Comparison of ENCODE assay signal across 9 mouse cellular contexts in genomic region chr13:113821891-113822290, GRCm38 (mm10). TPM values are rescaled to one million over a fixed set of nuclear protein-coding genes. Genes with fewer than 3 reads are reported as not detected.
A peak's percentile ranks its signal among the peaks of the same experiment; 100 is the strongest.
DNase-seq lines count a peak whose midpoint lies in the region.
"Had no signal": no experiment of that assay in that cellular context is flagged by ENCODE, and none has a peak within 500 bp of the region (broad histone marks: within the 10 kb centered on the region; RNA-seq: fewer than 3 reads in every experiment).

No protein-coding gene starts in this region.

- intact Hi-C loops in heart, postnatal 14 days (cut with DNase I) = no loop called here
- intact Hi-C loops in heart, postnatal 25 days (cut with DNase I) = no loop called here

- peak; percentile 77 for DNase-seq in heart, adult 11 months
- DNase-seq in heart, postnatal 14 days = no peak
- DNase-seq in frontal cortex, postnatal 25 days (ENCODE audit: low spot score in 2 of 2) = peak; percentile 27 to 29
- peak; percentile 50 to 76 for DNase-seq in left cerebral cortex, adult 18-20 months (ENCODE audit: low spot score in 2 of 2)
- DNase-seq in right cerebral cortex, postnatal 25 days = peak; percentile 61
- no peak for DNase-seq in ovary, adult 18-20 months (ENCODE audit: low spot score)
- DNase-seq in heart, postnatal 25 days (ENCODE audit: low spot score) = no peak
- DNase-seq in kidney, postnatal 14 days = no peak
- DNase-seq: lung, adult 18-20 months had no signal

RNA-seq across cellular contexts. Expression of gene Arl15, which starts 27.6 kb away (rescaled TPM):
- total RNA-seq in heart, postnatal 14 days (2021) = 10 to 100 TPM; 11.9 to 14.7 TPM
- total RNA-seq in left cerebral cortex, adult 18-20 months (2021) = 10 to 100 TPM; 35.5 to 37.7 TPM
- 1 to 10 TPM; 8.5 to 9.4 TPM for total RNA-seq in heart, postnatal 25 days (2021)

Comparison
In these comparisons a context has a peak if more than half of its experiments do, and no peak if none do; other contexts are left out.
1. DNase-seq: peak in heart, adult 11 months (single experiment), frontal cortex, postnatal 25 days (2 of 2), left cerebral cortex, adult 18-20 months (2 of 2) and right cerebral cortex, postnatal 25 days (single experiment); none in heart, postnatal 14 days (0 of 2), ovary, adult 18-20 months (single experiment), heart, postnatal 25 days (single experiment) and kidney, postnatal 14 days (single experiment).